Mouse (Mus musculus) forebrain, embryonic 15.5 days (tissue): ENCODE data around the gene Tmc6. TPM values are rescaled to one million over a fixed set of nuclear protein-coding genes. Genes with fewer than 3 reads are reported as not detected.

Experiments used
- ATAC-seq: fragments of 200-750 bp; cut with Nextera tagmentation; replicated peaks from 2 replicates; pipeline ENCODE4 v1.8.0; 2017; ENCODE audit warnings: mild to moderate bottlenecking, moderate TSS enrichment, moderate library complexity
- H3K27ac ChIP-seq: fragments of 300-500 bp; sonication (generic); replicated peaks from 2 replicates; pipeline ENCODE4 v1.5.1; 2015; ENCODE audit warnings: mild to moderate bottlenecking, inconsistent platforms
- H3K27me3 ChIP-seq: fragments of 300-500 bp; sonication (generic); 2 replicates; pipeline ENCODE4 v1.6.1; 2015; ENCODE audit warnings: inconsistent platforms
- H3K36me3 ChIP-seq: fragments of 300-500 bp; sonication (generic); 2 replicates; pipeline ENCODE4 v1.6.1; 2015; ENCODE audit warnings: mild to moderate bottlenecking, inconsistent platforms
- H3K4me1 ChIP-seq: fragments of 300-500 bp; sonication (generic); 2 replicates; pipeline ENCODE4 v1.6.1; 2015; ENCODE audit warnings: inconsistent platforms
- H3K4me2 ChIP-seq: fragments of 300-500 bp; sonication (generic); replicated peaks from 2 replicates; pipeline ENCODE4 v1.6.1; 2015; ENCODE audit warnings: mild to moderate bottlenecking, inconsistent platforms
- H3K4me3 ChIP-seq: fragments of 300-500 bp; sonication (generic); 2 replicates; pipeline ENCODE4 v1.5.1; 2015; ENCODE audit warnings: mild to moderate bottlenecking, inconsistent platforms
- H3K9ac ChIP-seq: fragments of 300-500 bp; sonication (generic); replicated peaks from 2 replicates; pipeline ENCODE4 v1.6.1; 2015; ENCODE audit warnings: mild to moderate bottlenecking, inconsistent platforms
- H3K9me3 ChIP-seq: fragments of 300-500 bp; sonication (generic); 2 replicates; pipeline ENCODE4 v1.6.1; 2016; ENCODE audit warnings: inconsistent platforms
- WGBS: fragments of 180-500 bp; shearing (Covaris S2); methylation state at CpG from one replicate; pipeline ENCODE4 v1.1.7; 2015; ENCODE audit warnings: mixed read lengths; 5-methylcytosine and 5-hydroxymethylcytosine counted together
- polyA plus RNA-seq: library from polyadenylated mRNA; unstranded; fragments of >200 nt; fragmentation: Nextera tagmentation; extraction: Ambion mirVana; gene quantifications from 2 replicates; pipeline ENCODE4 v1.2.1, GENCODE M21; 2015

Gene Tmc6
- 1.9 and 2.6 TPM in 2 replicates for polyA plus RNA-seq

- ATAC-seq: no peak
- no peaks in the 10 kb centered on the region for H3K36me3 ChIP-seq
- no peaks in the 10 kb centered on the region for H3K9me3 ChIP-seq
- H3K4me1 ChIP-seq: peaks cover 31% of the 10 kb centered on the region
- H3K27me3 ChIP-seq: peaks cover 35% of the 10 kb centered on the region
- WGBS: 39% methylated on average over 24 of the region's 24 CpGs
- peak within 1 kb of the TSS; percentile 61 for H3K4me2 ChIP-seq
- peak within 1 kb of the TSS; percentile 36 for H3K9ac ChIP-seq
- peak within 1 kb of the TSS; percentile 33 for H3K4me3 ChIP-seq
- H3K27ac ChIP-seq: no peak within 1 kb of the TSS
Observed at GRCm38 (mm10) chr11:117781993-117782704, at the start of gene Tmc6, which contains the start of gene Tmc8. Gene Tmc6 (minus strand): TSS chr11:117782198. Gene Tmc8 (plus strand): TSS chr11:117782076.

- no peak overlapping the region for H3K9ac ChIP-seq
- H3K4me2 ChIP-seq: no peak overlapping the region
- no peak overlapping the region for H3K27ac ChIP-seq
- H3K4me1 ChIP-seq: peaks cover 42% of the 10 kb centered on the region
- 55% methylated on average over 9 of the region's 9 CpGs for WGBS
- no peaks in the 10 kb centered on the region for H3K9me3 ChIP-seq
- H3K36me3 ChIP-seq: no peaks in the 10 kb centered on the region
- no peak for ATAC-seq
- no peak overlapping the region for H3K4me3 ChIP-seq
- H3K27me3 ChIP-seq: no peaks in the 10 kb centered on the region
Observed at GRCm38 (mm10) chr11:117830401-117830800, 48.4 kb upstream of the Tmc6 start.

GRCm38 (mm10) chr11:117829671-117830215, 47.7 kb upstream of the Tmc6 start:
- H3K4me2 ChIP-seq: no peak overlapping the region
- H3K9me3 ChIP-seq: no peaks in the 10 kb centered on the region
- 80% methylated on average over 2 of the region's 2 CpGs for WGBS
- ATAC-seq: no peak
- H3K9ac ChIP-seq: no peak overlapping the region
- H3K27ac ChIP-seq: no peak overlapping the region
- H3K27me3 ChIP-seq: no peaks in the 10 kb centered on the region
- peaks cover 49% of the 10 kb centered on the region for H3K4me1 ChIP-seq
- no peak overlapping the region for H3K4me3 ChIP-seq
- H3K36me3 ChIP-seq: no peaks in the 10 kb centered on the region

GRCm38 (mm10) chr11:117828888-117829604, 47.0 kb upstream of the Tmc6 start:
- Histone ChIP-seq H3K36me3 (no peaks in the 10 kb centered on the region), H3K27me3 (no peaks in the 10 kb centered on the region), H3K9ac (no peak overlapping the region), H3K27ac (no peak overlapping the region; the same call in 1 of the 2 replicates), H3K4me2 (no peak overlapping the region), H3K9me3 (no peaks in the 10 kb centered on the region), H3K4me1 (peaks cover 55% of the 10 kb centered on the region), H3K4me3 (no peak overlapping the region)
- 60% methylated on average over 9 of the region's 9 CpGs for WGBS
- no peak for ATAC-seq

GRCm38 (mm10) chr11:117828149-117828887, 46.3 kb upstream of the Tmc6 start:
- Histone ChIP-seq H3K9ac (no peak overlapping the region), H3K36me3 (no peaks in the 10 kb centered on the region), H3K4me3 (no peak overlapping the region), H3K4me1 (peaks cover 58% of the 10 kb centered on the region), H3K4me2 (no peak overlapping the region), H3K9me3 (no peaks in the 10 kb centered on the region), H3K27me3 (no peaks in the 10 kb centered on the region), H3K27ac (no peak overlapping the region)
- 72% methylated on average over 18 of the region's 18 CpGs for WGBS
- no peak for ATAC-seq

- Histone ChIP-seq H3K9ac (no peak overlapping the region), H3K4me2 (no peak overlapping the region), H3K4me3 (no peak overlapping the region), H3K9me3 (no peaks in the 10 kb centered on the region), H3K27ac (no peak overlapping the region), H3K36me3 (no peaks in the 10 kb centered on the region), H3K4me1 (peaks cover 57% of the 10 kb centered on the region), H3K27me3 (no peaks in the 10 kb centered on the region)
- no peak for ATAC-seq
- WGBS: 76% methylated on average over 3 of the region's 3 CpGs
Observed at GRCm38 (mm10) chr11:117827386-117827785, 45.4 kb upstream of the Tmc6 start.

- Histone ChIP-seq H3K9me3 (no peaks in the 10 kb centered on the region), H3K9ac (no peak overlapping the region), H3K27ac (no peak overlapping the region), H3K36me3 (no peaks in the 10 kb centered on the region), H3K4me1 (peaks cover 52% of the 10 kb centered on the region), H3K4me3 (no peak overlapping the region), H3K4me2 (no peak overlapping the region; the same call in 1 of the 2 replicates), H3K27me3 (no peaks in the 10 kb centered on the region)
- WGBS: 58% methylated on average over 8 of the region's 8 CpGs
- no peak for ATAC-seq
Observed at GRCm38 (mm10) chr11:117826916-117827315, 44.9 kb upstream of the Tmc6 start.

- Histone ChIP-seq H3K27ac (peak overlapping the region; percentile 64), H3K27me3 (no peaks in the 10 kb centered on the region), H3K36me3 (no peaks in the 10 kb centered on the region), H3K4me3 (peak overlapping the region; percentile 48), H3K4me1 (peaks cover 52% of the 10 kb centered on the region), H3K9me3 (no peaks in the 10 kb centered on the region), H3K9ac (peak overlapping the region; percentile 52), H3K4me2 (peak overlapping the region; percentile 85)
- WGBS: 1% methylated on average over 5 of the region's 5 CpGs
- ATAC-seq: 0 out of 2 replicates have a peak, but pooled peaks have one; percentile 27
Observed at GRCm38 (mm10) chr11:117826164-117826563, 44.2 kb upstream of the Tmc6 start.

GRCm38 (mm10) chr11:117825333-117826101, 43.5 kb upstream of the Tmc6 start, which contains the start of the genes Afmid and Tk1:
Gene Afmid (plus strand): TSS chr11:117825924.
Gene Tk1 (minus strand): TSS chr11:117826092.
- Histone ChIP-seq H3K36me3 (no peaks in the 10 kb centered on the region), H3K9me3 (no peaks in the 10 kb centered on the region), H3K4me3 (peak within 1 kb of the TSS; percentile 48), H3K27me3 (no peaks in the 10 kb centered on the region), H3K4me1 (peaks cover 52% of the 10 kb centered on the region), H3K27ac (peak within 1 kb of the TSS; percentile 64), H3K9ac (peak within 1 kb of the TSS; percentile 52), H3K4me2 (peak within 1 kb of the TSS; percentile 85)
- under 1% methylated on average over 34 of the region's 34 CpGs for WGBS
- peak; percentile 55 for ATAC-seq

- 8% methylated on average over 23 of the region's 23 CpGs for WGBS
- Histone ChIP-seq H3K27ac (peak overlapping the region; percentile 64; the same call in 1 of the 2 replicates), H3K9me3 (no peaks in the 10 kb centered on the region), H3K27me3 (no peaks in the 10 kb centered on the region), H3K4me1 (peaks cover 54% of the 10 kb centered on the region), H3K4me2 (peak overlapping the region; percentile 85), H3K36me3 (no peaks in the 10 kb centered on the region), H3K4me3 (peak overlapping the region; percentile 48), H3K9ac (peak overlapping the region; percentile 52)
- peak; percentile 73 for ATAC-seq
Observed at GRCm38 (mm10) chr11:117824060-117824969, 42.3 kb upstream of the Tmc6 start.
